Mouse (Mus musculus) right cerebral cortex, postnatal 14 days (tissue): Measurements from ENCODE around the gene Zfp715.
"Not testable (repeated sequence)": the region's sequence is repeated elsewhere in the genome, so short reads cannot be mapped to it uniquely, and the experiment has no call there.

Experiments used
- DNase-seq: peaks from one replicate; pipeline ENCODE4 v3.0.0; 2022

The Zfp715 gene

DNA sequence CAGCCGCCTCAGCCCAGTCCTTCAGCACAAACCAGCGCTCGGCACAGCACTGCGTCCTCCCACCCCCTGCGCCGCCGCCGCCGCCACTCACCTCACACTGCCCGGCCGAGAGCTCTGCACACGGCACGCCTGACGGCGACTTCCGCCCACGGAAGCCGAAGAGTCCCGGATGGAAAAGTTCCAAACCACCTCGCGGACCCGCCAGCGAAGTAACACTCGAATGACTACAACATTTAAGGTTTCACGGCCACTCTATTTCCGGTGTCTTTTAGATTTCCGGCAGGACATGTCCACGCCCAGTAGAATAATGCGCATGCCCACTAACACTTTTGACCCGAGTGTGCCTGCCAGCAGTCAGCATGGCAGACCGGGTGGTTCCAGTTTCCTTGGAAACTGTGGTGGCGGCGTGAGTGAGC is at the start of gene Zfp715:
Gene Zfp715, minus strand, starts transcription at position 282 of the 416 bp plus-strand sequence.
- peak; percentile 87 for DNase-seq

DNA sequence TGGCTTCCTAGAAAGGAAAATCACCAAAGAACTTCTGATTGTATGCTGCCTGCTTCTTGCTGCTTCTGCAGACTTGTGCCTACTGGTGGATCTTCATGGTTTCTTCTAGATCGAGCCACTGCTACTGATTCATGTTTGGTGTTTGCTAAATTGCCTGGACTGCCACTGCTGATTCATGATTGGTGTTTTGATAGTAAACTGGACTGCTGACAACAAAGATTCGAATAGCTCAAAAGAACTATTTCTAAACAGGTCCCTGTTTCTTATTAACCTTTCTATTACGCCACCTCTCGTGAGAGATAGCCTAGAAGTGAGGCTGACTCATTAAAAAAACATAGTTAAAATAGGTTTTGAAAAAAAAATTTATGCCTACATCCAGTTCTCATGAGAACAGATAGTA is 48.9 kb upstream of the Zfp715 start:
- no peak for DNase-seq

DNA sequence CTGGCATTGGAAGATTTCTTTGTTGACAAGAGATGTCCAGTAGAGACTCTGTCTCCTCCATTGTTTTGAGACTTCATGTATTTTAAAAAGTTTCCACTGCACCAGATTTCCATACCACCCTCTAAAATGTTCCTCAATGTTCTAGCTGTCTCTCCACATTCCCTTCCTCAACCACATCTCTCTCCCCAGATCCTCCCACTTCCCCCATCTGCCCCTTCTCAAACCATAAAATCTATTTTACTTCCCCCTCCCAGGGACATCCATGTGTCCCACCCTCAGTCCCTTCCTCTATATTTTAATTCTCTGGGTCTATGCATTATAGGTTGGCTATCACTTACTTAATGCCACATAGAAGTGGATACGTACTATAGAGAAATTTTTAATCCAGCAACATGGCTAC is 48.3 kb upstream of the Zfp715 start:
- DNase-seq: no peak

DNA sequence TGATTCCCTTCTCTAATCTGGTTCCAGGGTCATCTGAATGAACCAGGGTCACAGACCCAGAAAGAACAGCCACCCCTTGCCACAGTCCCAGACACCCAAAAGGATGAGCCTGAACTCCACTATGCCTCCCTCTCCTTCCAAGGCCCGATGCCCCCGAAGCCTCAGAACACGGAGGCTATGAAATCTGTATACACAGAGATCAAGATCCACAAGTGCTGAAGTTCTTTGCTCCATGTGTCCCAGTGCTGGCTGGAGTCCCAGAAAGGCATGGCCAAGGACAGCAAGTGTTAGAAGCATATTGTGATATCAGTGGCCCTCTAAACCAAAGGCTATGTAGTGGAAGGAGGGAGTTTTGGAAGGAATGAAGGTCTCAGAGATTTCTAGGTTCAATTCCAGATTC is 45.5 kb upstream of the Zfp715 start:
- no peak for DNase-seq

DNA sequence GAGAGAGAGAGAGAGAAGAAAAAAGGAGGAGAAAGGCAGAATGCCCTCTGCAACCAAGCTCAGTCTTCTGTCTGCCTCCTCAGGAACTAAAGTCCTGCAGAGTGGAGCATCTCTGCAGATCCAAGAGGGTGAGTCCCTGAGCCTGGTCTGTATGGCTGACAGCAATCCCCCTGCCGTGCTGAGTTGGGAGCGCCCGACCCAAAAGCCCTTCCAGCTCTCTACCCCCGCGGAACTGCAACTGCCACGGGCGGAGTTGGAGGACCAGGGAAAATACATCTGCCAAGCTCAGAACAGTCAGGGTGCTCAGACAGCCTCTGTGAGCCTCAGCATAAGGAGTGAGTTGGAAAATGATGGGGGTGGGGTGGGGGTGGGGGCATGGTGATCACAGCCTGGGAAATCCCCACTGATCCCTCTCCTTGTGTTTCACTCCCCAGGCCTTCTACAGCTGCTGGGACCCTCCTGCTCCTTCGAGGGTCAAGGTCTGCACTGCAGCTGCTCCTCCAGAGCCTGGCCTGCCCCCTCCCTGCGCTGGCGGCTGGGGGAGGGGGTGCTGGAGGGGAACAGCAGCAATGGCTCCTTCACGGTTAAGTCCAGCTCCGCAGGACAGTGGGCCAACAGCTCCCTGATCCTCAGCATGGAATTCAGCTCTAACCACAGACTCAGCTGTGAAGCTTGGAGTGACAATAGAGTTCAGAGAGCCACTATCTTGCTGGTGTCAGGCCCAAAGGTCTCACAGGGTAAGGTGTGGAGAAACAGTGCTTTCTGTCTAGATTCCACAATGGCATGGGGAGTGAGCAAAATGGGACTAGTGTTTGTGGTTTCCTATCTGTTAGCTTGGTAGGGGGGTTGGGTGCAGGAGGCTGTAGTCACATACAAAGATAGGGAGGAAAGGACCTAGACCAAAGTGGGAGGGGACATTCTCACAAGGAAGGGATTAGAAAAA is 42.1 kb upstream of the Zfp715 start:
- DNase-seq: peak; percentile 22

DNA sequence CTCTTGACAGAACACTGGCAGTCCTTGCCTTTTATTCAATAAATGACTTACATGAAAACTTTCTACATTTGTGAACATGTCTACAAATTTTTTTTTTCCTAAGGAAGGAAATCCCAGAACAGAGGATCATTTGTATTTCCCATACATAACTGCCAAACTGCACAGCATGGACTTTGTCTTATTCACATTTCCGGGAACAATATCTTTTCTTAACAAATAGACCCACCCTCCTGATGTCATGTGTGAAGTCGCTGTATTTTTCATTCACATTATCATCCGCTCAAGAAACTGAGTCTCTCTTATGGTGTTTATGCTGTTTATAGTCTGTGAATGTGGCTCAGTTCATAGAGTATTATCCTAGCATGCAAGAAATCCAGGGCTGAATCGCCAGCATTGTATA is 40.7 kb upstream of the Zfp715 start:
- DNase-seq: no peak

DNA sequence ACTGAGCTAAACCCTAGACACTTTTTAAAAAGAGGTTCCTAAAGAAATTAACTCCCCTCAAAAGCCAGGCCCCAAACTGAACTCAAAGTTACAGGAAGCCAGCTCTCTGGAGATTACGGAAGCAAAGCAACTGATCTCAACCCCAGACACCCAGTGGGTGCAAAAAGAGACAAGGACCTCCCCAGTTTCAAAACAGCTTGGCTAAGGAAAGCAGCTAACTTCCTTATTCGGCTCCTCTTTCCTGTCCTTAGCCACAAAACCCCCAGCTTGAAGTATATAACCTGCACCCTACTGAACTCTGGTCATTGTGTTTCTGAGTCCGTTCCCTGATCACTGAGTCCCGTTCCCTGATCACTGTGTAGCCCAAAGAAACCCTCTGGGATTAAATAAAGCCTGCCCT is 40.0 kb upstream of the Zfp715 start:
- DNase-seq: no peak

DNA sequence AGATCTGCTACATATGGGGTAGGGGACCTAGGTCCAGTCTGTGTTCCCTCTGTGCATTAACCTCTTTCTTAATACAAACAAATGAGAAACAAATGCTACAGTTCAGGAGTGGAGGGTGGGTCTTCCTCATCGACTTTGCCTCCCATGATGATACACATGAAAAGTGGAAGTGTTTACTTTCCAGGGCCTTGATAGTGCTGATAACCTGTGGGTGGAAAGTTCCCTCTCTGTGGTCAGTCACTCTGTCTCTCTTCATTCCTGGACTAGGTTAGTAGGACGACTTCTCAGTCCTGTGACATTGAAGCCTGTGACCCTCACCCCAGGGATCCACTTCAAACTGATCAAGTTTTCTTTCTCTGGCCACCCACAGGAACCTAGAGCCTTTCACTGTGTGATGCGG is 38.1 kb upstream of the Zfp715 start, which contains the start of gene Siglecf:
Gene Siglecf, plus strand, starts transcription at position 188 of the 400 bp plus-strand sequence.
- DNase-seq: no peak

DNA sequence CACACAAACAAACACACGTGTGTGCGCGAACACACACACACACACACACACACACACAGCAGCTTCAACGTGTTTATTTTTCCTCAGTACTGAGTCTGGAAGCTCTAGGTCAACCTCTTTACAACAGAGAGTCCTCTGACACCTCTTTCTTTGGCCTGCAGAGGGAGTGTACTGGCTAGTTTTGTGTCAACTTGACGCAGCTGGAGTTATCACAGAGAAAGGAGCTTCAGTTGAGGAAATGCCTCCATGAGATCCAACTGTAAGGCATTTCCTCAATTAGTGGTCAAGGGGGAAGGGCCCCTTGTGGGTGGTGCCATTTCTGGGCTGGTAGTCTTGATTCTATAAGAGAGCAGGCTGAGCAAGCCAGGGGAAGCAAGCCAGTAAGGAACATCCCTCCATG is 36.5 kb upstream of the Zfp715 start:
- DNase-seq: not testable (repeated sequence)

DNA sequence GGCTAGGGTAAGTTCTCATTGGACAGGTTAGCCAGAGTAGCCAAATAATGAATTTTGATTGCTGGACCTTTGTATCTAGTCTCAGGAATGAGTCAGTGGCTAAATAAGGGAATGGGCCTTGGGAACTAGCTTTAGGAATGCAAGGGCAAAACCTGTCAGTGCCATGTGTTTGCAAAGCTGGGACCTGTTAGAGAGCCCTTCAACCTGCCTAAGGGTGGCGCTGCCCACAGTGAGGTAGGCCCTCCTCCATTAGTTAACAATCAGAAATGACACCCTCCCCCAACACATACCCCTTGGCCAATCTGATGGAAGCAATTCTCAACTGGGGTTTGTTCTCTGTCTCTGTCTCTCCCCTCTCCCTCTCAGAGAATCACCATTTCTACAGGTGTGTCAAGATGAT is 33.5 kb upstream of the Zfp715 start:
- no peak for DNase-seq

DNA sequence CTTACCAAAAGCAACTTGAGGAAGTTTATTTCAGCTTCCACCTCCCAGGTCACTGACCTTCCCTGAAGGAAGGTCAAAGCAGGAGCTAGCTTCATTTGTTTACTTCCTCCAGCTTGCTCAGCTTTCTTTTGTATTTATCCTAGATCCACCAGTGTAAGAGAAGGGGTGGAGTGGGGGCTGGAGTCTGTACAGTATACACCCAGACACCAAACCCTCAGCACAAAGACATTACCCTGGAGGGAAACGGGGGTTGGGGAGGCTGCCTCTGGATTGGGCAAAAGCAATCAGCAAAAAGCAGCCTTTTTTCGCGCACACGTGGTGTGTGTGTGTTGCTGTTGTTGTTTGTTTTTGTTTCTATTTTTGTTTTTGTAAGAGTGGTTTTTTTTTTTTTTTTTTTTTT is 33.1 kb upstream of the Zfp715 start:
- DNase-seq: no peak

DNA sequence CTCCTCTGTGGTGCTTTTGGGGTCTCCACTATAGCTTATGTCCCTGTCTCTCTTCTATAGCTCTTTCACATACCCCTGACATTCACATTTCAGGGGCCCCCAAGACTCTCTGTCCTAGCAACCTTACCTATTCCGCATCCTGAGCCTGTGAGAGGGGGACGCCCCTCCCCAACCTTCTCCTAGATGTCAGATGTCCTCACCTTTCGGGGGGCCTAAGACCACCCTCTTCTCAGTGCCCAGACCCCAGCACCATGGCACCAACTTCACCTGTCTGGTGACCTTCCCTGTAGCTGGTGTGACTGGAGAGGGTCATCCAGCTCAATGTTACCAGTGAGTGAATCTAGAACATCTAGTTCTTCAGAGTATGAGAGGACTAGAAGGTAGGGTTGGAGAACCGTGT is 31.4 kb upstream of the Zfp715 start:
- no peak for DNase-seq

DNA sequence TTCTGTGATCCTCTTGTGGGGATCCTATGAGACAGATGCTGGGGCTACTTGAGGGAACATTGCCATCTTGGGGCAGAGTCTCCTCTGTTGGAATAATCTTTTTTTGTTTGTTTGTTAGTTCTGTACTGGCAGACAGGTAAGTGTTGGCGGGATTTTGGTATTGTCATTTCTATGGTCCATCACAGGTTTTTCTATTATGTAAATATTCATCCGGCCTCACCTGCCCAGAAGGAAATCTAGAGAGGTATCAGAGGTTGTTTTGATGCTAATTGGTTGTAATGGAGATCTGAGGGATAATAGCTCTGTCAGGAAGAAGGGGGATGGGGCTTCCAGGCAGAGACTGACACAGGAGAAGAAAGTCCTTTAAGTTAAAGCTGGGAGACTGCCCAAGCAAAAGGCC is 30.9 kb upstream of the Zfp715 start:
- DNase-seq: no peak

DNA sequence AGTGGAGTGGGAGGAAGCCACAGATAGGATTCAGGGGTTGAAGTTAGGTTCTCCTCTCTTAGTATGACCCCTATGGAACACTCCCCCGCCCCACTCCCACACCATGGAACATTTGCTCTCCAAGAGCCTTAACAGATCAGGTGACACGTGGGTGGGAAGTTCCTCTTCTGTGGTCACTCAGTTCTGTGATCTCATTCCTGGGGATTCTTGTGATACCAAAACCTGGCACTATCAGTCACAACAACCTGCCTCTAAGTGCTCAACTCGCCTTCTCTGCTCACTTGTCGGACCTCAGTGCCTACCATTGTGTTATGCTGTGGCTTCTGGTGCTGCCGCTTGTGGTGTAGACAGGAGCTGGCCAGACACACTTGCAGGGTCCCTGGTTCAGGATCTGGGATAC is 30.1 kb upstream of the Zfp715 start:
- DNase-seq: no peak

DNA sequence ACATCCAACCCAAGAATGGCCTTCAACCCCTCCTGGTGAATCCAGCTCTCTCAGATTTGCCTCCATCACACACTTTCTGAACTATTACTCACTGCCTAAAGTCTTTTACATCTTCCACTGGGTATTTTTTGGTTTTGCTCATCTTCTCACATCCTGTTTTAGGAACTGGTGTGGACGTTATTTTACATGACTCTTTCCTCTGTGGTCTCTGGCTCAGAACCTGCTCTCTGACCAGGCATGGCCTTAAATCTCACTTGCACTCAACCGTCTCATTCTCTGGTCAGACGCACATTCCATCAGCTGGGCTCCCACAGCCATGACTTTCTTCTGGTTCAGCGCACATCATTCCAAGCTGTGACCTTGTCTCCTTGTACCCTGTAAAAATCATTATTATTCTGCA is 27.7 kb upstream of the Zfp715 start:
- DNase-seq: no peak

DNA sequence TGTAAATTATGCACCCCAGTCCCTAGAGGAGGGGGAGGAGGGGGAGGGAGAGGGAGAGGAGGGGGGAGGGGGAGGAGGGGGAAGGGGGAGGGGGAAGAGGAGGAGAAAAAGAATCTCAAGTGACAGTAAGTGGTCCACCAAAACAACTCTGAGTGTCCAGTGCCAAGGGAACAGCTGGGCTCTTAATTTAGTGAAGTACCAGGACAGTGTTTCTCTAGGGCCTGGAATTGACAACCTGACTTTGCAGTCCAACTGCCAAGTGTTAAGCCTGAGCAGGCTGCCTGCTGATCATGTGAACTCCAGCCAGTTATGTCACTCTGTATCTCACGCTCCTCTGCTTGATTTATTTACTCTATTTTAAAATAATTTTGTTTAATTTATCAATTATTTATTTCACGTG is 20.8 kb upstream of the Zfp715 start:
- no peak for DNase-seq

DNA sequence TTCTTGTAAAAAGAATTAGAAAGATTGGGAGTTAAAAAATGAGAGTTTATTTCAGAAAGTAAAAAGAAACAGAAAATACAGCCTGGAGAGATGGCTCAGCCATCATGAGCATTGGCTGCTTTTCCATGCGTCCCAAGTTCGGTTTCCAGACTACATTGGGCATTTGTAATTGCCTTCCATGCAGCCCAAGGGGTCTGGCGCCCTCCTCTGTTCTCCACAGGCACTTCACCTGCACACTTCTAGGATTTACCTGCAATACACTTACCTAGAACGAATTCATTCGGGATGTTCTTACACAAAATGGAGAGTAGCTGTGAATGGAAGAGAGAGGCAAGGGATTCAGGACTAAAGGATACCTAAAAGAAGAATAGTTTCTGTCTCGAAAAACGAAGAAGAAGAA is 20.1 kb upstream of the Zfp715 start:
- no peak for DNase-seq

DNA sequence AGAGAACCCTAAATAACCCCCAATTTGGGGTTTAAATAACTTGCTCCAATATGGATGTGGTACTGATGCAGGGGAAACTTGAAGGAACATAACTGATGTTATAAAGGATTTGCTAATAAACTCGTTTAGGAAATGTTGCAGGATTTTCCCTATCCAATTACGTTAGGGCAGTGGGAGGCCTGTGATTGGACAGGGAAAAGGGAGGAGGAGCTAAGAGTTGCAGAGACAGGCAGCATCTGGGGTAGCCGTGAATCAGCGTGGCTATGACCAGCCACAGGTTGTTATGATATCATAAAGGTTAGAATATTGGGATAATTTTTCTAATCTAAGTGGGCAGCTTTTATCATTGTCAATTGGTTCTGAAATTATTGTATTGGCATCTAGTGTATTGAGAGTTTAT is 15.0 kb upstream of the Zfp715 start:
- DNase-seq: no peak

DNA sequence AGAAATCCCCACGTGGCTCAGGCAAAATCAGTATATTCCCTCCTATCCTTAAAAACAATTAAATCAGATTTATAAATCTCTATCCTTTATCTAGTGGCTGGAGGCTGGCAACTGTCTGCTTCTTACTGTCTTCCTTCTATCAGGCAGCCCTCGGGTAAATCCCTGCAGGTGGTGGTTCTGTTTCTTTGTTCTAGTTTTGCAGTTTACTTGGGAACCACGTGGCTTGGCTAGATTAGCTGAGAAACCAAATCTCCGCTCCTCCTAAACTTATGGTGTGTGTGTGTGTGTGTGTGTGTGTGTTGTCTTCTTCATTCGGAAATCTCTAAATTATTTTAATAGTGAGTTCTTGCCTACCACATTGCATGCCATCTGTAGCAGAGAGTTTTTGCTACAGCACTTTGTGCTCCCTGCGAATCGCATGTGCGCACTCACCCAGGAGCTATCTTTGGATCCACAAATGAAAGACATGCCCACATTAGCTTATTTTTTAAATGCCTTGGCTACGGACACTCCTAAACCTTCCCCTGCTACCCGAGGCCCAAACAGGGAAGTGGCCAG is 13.2 kb upstream of the Zfp715 start:
- no peak for DNase-seq

DNA sequence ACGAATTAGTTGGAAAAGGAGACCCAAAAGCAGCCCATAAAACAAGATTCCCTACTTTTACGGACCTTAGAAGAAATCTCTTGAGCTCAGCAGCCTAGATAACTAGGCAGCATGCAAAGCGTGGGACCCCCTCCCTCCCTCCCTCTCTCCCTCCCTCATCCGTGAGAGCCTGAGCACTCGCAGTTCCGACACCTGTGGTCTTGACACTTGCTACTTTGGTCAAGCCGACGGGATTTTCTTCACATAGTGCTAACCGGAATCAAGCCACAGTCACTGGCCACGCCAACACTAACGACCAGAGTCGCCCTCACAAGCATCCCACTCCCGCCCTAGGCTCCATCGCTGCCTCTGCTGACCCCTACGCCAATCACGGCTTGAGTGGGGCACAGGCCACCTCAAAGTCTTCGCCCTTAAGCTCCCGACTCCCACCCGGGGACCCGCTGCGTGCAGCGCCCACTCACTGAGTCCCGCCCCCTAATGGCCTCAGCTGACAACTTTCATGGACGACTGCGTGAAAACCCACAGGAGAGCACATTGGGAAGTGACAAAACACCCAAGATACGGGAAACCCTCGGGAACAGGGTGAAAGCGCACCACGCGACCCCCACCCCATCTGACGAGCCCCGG is 595 bp downstream of the Zfp715 start:
- DNase-seq: no peak

DNA sequence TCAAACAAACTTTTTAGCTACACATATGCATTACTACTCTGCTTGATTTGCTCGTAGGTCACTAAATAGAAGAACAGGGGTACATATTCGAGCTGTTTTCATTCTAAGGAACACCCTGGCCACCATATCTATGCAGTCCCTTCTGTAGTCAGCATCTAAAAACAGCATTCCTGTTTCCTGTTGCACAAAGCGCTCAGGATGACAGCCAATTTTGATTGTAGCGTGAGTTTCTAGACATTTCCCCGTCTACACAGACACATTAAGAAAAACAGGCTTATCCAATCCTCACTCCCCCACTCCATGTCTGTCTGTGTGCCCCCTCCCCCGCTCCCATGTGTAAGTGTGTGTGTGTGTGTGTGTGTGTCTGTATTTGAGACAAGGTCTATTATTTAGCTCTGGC is 1.5 kb downstream of the Zfp715 start:
- DNase-seq: no peak

DNA sequence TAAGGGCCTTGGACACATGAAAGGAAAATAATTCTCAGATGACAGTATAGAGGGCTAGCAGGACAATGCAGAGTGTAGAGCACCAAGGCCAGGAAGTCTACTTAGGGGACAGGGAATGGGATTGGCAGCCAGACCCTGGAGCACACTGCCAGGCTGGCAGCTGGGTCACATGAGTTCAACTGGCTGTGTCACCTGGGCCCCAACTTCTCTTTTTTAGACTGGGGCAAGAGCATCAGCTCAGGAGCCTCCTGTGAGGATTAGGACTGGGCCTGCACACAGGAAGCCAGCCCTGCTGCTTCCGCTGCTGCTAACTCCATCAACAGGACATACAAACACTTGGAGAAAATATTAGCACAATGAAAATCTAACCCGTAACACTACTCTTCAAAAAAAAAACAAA is 4.0 kb downstream of the Zfp715 start:
- no peak for DNase-seq

DNA sequence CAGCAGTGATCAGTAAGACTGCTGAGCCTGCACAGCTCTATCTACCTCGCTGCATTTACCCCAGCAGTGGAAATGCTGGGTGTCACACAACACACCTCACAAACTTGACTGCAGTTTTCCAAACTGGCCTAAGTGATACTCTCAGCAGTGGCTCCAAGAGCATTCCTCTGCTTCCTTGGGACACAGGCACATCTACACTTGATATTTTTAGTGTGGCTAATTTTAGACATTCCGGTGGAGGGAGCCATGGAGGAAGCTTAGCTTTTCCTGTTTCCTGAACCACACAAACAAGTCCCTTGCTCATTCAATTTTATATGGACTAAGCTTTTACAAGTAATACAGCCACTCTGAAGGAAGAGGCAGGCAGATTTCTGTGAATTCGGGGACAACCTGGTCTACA is 7.9 kb downstream of the Zfp715 start:
- DNase-seq: no peak

DNA sequence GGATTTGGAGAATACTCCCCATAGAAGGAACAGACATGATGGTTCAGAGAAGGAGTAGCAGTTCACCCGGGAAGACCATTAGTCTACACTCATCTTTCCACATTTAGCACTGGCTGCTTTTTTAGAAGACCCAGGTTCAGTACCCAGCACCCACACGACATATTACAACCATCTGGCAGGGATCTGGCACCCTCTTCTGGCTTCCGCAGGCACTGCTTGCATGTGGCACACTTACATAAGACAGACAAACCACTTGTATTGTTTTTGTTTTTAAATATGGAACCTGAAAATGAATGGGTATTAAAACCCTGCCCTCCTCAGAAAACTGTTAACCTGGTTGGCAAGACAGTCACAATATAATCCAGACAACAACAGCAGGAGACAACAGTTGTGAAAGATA is 21.6 kb downstream of the Zfp715 start:
- DNase-seq: no peak
